Mouse (Mus musculus) layer of hippocampus, adult 11-12 months (tissue): ENCODE results near the gene Nfib.

Experiments used
- DNase-seq: peaks from one replicate; pipeline ENCODE4 v3.0.0; 2022; ENCODE audit warnings: low spot score

Gene Nfib

GRCm38 (mm10) chr4:82464051-82464632 lies 241.4 kb downstream of the Nfib start:
- peak; percentile 62 for DNase-seq

GRCm38 (mm10) chr4:82463189-82463715 lies 242.3 kb downstream of the Nfib start:
- DNase-seq: no peak

- DNase-seq: no peak
These were observed 243.9 kb downstream of the Nfib start for GRCm38 (mm10) chr4:82461676-82462075.

- no peak for DNase-seq
These were observed 246.7 kb downstream of the Nfib start for GRCm38 (mm10) chr4:82458895-82459294.

- DNase-seq: no peak
These were observed 248.6 kb downstream of the Nfib start for GRCm38 (mm10) chr4:82456908-82457307.

- no peak for DNase-seq
These were observed 249.2 kb downstream of the Nfib start for GRCm38 (mm10) chr4:82456323-82456713.

- DNase-seq: no peak
These were observed 249.8 kb downstream of the Nfib start for GRCm38 (mm10) chr4:82455617-82456322.

GRCm38 (mm10) chr4:82454989-82455388 lies 250.6 kb downstream of the Nfib start:
- DNase-seq: peak; percentile 46

GRCm38 (mm10) chr4:82453341-82453740 lies 252.2 kb downstream of the Nfib start:
- DNase-seq: no peak

GRCm38 (mm10) chr4:82452905-82453304 lies 252.6 kb downstream of the Nfib start:
- DNase-seq: no peak

GRCm38 (mm10) chr4:82447061-82447671 lies 258.4 kb downstream of the Nfib start:
- DNase-seq: peak; percentile 75

- no peak for DNase-seq
These were observed 261.5 kb downstream of the Nfib start for GRCm38 (mm10) chr4:82444078-82444477.

- DNase-seq: no peak
These were observed 262.1 kb downstream of the Nfib start for GRCm38 (mm10) chr4:82443441-82443840.

GRCm38 (mm10) chr4:82443003-82443402 lies 262.5 kb downstream of the Nfib start:
- no peak for DNase-seq

- no peak for DNase-seq
These were observed 264.9 kb downstream of the Nfib start for GRCm38 (mm10) chr4:82440606-82441005.

GRCm38 (mm10) chr4:82439813-82440212 lies 265.7 kb downstream of the Nfib start:
- no peak for DNase-seq

GRCm38 (mm10) chr4:82438631-82439030 lies 266.9 kb downstream of the Nfib start:
- no peak for DNase-seq

GRCm38 (mm10) chr4:82437533-82438318 lies 267.8 kb downstream of the Nfib start:
- no peak for DNase-seq

GRCm38 (mm10) chr4:82436656-82437055 lies 268.9 kb downstream of the Nfib start:
- no peak for DNase-seq

GRCm38 (mm10) chr4:82435716-82436115 lies 269.8 kb downstream of the Nfib start:
- DNase-seq: no peak

GRCm38 (mm10) chr4:82433926-82434705 lies 271.4 kb downstream of the Nfib start:
- DNase-seq: no peak

- no peak for DNase-seq
These were observed 273.7 kb downstream of the Nfib start for GRCm38 (mm10) chr4:82431831-82432230.
